Mouse (Mus musculus) ES-E14 (cell line): ENCODE data around the gene Zfp526. TPM values are rescaled to one million over a fixed set of nuclear protein-coding genes. Genes with fewer than 3 reads are reported as not detected.

ENCODE experiments used
- DNase-seq: peaks from one replicate; pipeline ENCODE4 v3.0.0-alpha.2; 2013; ENCODE audit warnings: low read depth, low spot score
- H3K27ac ChIP-seq: 2 replicates; pipeline ENCODE4 v1.5.1; 2012; ENCODE audit warnings: low read depth, mild to moderate bottlenecking, low read length, moderate library complexity, mixed read lengths; ENCODE audit not compliant: poor library complexity, insufficient read depth, severe bottlenecking
- H3K36me3 ChIP-seq: 2 replicates; pipeline ENCODE4 v1.6.1; 2012; ENCODE audit warnings: mild to moderate bottlenecking, low read length, moderate library complexity, mixed read lengths; ENCODE audit not compliant: control insufficient read depth, poor library complexity, insufficient read depth, severe bottlenecking
- H3K4me1 ChIP-seq, 2 experiments: fragments of 150-350 bp in 1 of 2; sonication (generic) in 1 of 2; 2 replicates each; pipeline ENCODE4 v1.6.1; 2012; ENCODE audit warnings: low read length in 2 of 2, mild to moderate bottlenecking in 1 of 2, mixed read lengths in 1 of 2; ENCODE audit not compliant: control insufficient read depth in 2 of 2, insufficient read depth in 2 of 2, poor library complexity in 1 of 2
- H3K4me3 ChIP-seq, 2 experiments: fragments of 150-350 bp in 1 of 2; sonication (generic) in 1 of 2; 2 replicates each; pipeline ENCODE4 v1.5.1; 2012; ENCODE audit warnings: low read length in 2 of 2, low read depth in 1 of 2, mild to moderate bottlenecking in 1 of 2, mixed read lengths in 1 of 2; ENCODE audit not compliant: insufficient read depth in 1 of 2, poor library complexity in 1 of 2, severe bottlenecking in 1 of 2
- H3K9ac ChIP-seq: 2 replicates; pipeline ENCODE4 v1.6.1; 2012; ENCODE audit warnings: low read depth, mild to moderate bottlenecking, low read length, mixed read lengths; ENCODE audit not compliant: poor library complexity, insufficient read depth, severe bottlenecking
- H3K9me3 ChIP-seq: fragments of 150-350 bp; sonication (generic); 2 replicates; pipeline ENCODE4 v1.6.1; 2012; ENCODE audit warnings: low read depth, mild to moderate bottlenecking, low read length; ENCODE audit not compliant: control insufficient read depth, insufficient read depth
- CHD2 ChIP-seq: IDR thresholded peaks from 2 replicates; pipeline ENCODE4 v1.6.1; 2014; ENCODE audit warnings: mild to moderate bottlenecking, low read depth, low read length, inconsistent platforms
- HCFC1 ChIP-seq: IDR thresholded peaks from 2 replicates; pipeline ENCODE4 v1.6.1; 2012; ENCODE audit warnings: low read length, inconsistent platforms, borderline replicate concordance; ENCODE audit not compliant: insufficient read depth
- MAFK ChIP-seq: IDR thresholded peaks from 2 replicates; pipeline ENCODE4 v1.6.1; 2014; ENCODE audit warnings: mild to moderate bottlenecking, low read depth, low read length, inconsistent platforms; ENCODE audit not compliant: insufficient read depth
- ZC3H11A ChIP-seq: IDR thresholded peaks from 2 replicates; pipeline ENCODE4 v1.6.1; 2012; ENCODE audit warnings: low read depth, mild to moderate bottlenecking, inconsistent platforms, low read length, borderline replicate concordance
- ZNF384 ChIP-seq: IDR thresholded peaks from 2 replicates; pipeline ENCODE4 v1.6.1; 2012; ENCODE audit warnings: low read depth, low read length, inconsistent platforms
- in situ Hi-C, 2 experiments: fragments of 600-800 bp; cut with MboI; formaldehyde crosslinking; loops; one replicate each; pipeline ENCODE4 v1.15.1; 2025; ENCODE audit warnings: low sequenced_read_pairs in 2 of 2, inconsistent platforms in 1 of 2; ENCODE audit not compliant: unreplicated experiment in 2 of 2
- total RNA-seq: library from RNA; depleted of rRNA; stranded (reverse); fragments of 300-350 nt; gene quantifications from 2 replicates; pipeline ENCODE4 v1.2.3, GENCODE M21; 2012

The Zfp526 gene
- total RNA-seq, 1 experiment: 5.0 TPM

- no peak for TF ChIP-seq HCFC1
- no peak for TF ChIP-seq MAFK
- TF ChIP-seq CHD2: no peak
- TF ChIP-seq ZNF384: no peak
- no peak for TF ChIP-seq ZC3H11A
- peak overlapping the region; percentile 82; the same call in 1 of the 2 replicates for H3K9ac ChIP-seq
- H3K27ac ChIP-seq: no peak overlapping the region
- DNase-seq: no peak
- peaks cover 34% of the 10 kb centered on the region for H3K36me3 ChIP-seq
- peaks cover under 1 to 19% of the 10 kb centered on the region in 2 experiments; a peak in 2 of 4 replicates for H3K4me1 ChIP-seq
- in situ Hi-C loops: no loop called here
- peak overlapping the region in 1 of 2 experiments; percentile 83; a peak in 1 of 4 replicates for H3K4me3 ChIP-seq
- no peaks in the 10 kb centered on the region for H3K9me3 ChIP-seq
These were observed 1.2 kb downstream of the Zfp526 start for GRCm38 (mm10) chr7:25222275-25222967.

- H3K9me3 ChIP-seq: no peaks in the 10 kb centered on the region
- in situ Hi-C loops: no loop called here
- no peak overlapping the region for H3K9ac ChIP-seq
- H3K4me3 ChIP-seq: no peak overlapping the region
- peaks cover 72% of the 10 kb centered on the region for H3K36me3 ChIP-seq
- no peak for DNase-seq
- no peak overlapping the region for H3K27ac ChIP-seq
- no peak for TF ChIP-seq CHD2
- no peak for TF ChIP-seq HCFC1
- no peak for TF ChIP-seq ZNF384
- no peak for TF ChIP-seq MAFK
- TF ChIP-seq ZC3H11A: no peak
- peaks cover 0 to 10% of the 10 kb centered on the region in 2 experiments; a peak in 2 of 4 replicates for H3K4me1 ChIP-seq
These were observed 6.5 kb downstream of the Zfp526 start for GRCm38 (mm10) chr7:25227523-25228300.

- H3K36me3 ChIP-seq: peaks cover 75% of the 10 kb centered on the region
- H3K4me1 ChIP-seq: peaks cover 0 to 2% of the 10 kb centered on the region in 2 experiments; a peak in 2 of 4 replicates
- DNase-seq: no peak
- TF ChIP-seq MAFK: no peak
- TF ChIP-seq ZNF384: no peak
- TF ChIP-seq CHD2: no peak
- TF ChIP-seq ZC3H11A: no peak
- TF ChIP-seq HCFC1: no peak
- H3K9me3 ChIP-seq: no peaks in the 10 kb centered on the region
- H3K27ac ChIP-seq: no peak overlapping the region
- no peak overlapping the region for H3K9ac ChIP-seq
- in situ Hi-C loops: no loop called here
- no peak overlapping the region for H3K4me3 ChIP-seq
These were observed 9.6 kb downstream of the Zfp526 start for GRCm38 (mm10) chr7:25230690-25231285.

- Histone ChIP-seq H3K9me3 (no peaks in the 10 kb centered on the region), H3K4me1 (peaks cover 4% of the 10 kb centered on the region in 2 experiments; a peak in 2 of 4 replicates), H3K4me3 (no peak overlapping the region), H3K36me3 (peaks cover 63% of the 10 kb centered on the region), H3K27ac (no peak overlapping the region), H3K9ac (no peak overlapping the region)
- in situ Hi-C loops: no loop called here
- DNase-seq: no peak
- TF ChIP-seq ZC3H11A: no peak
- no peak for TF ChIP-seq CHD2
- no peak for TF ChIP-seq ZNF384
- no peak for TF ChIP-seq HCFC1
- no peak for TF ChIP-seq MAFK
These were observed 10.9 kb downstream of the Zfp526 start for GRCm38 (mm10) chr7:25232101-25232648.
